Mouse (Mus musculus) bone marrow macrophage, adult 2 months (primary cell): ENCODE measurements around the gene Pgm2l1.

ENCODE experiments used
- CTCF ChIP-seq: IDR thresholded peaks from 2 replicates; pipeline ENCODE4 v1.5.1; 2012; ENCODE audit warnings: low read depth, mild to moderate bottlenecking, low read length, moderate library complexity
- POLR2A ChIP-seq: IDR thresholded peaks from 2 replicates; pipeline ENCODE4 v1.6.1; 2012; ENCODE audit warnings: mild to moderate bottlenecking, low read depth, low read length, borderline replicate concordance

GRCm38 (mm10) chr7:100238271-100238670 lies 11.1 kb downstream of the Pgm2l1 start:
- no peak for TF ChIP-seq CTCF
- TF ChIP-seq POLR2A: no peak
